Mouse (Mus musculus) CH12.LX (cell line): ENCODE results near the gene Apobr. TPM values are rescaled to one million over a fixed set of nuclear protein-coding genes. Genes with fewer than 3 reads are reported as not detected.

Source experiments
- DNase-seq: peaks from one replicate; pipeline ENCODE4 v3.0.0-alpha.2; 2013; ENCODE audit errors: extremely low read depth
- H3K27ac ChIP-seq: 2 replicates; pipeline ENCODE4 v1.5.1; 2012; ENCODE audit warnings: low read depth, mild to moderate bottlenecking, control low read depth, moderate library complexity; ENCODE audit not compliant: insufficient read depth
- H3K27me3 ChIP-seq: replicated peaks from 2 replicates; pipeline ENCODE3; 2012; ENCODE audit warnings: inconsistent platforms
- H3K36me3 ChIP-seq, 2 experiments: replicated peaks in 1 of 2; 2 replicates each; pipeline versions ENCODE3 to v1.6.1; 2012; ENCODE audit warnings: inconsistent platforms in 1 of 2, low read length in 1 of 2, mild to moderate bottlenecking in 1 of 2, mixed read lengths in 1 of 2, moderate library complexity in 1 of 2; ENCODE audit not compliant: control insufficient read depth in 1 of 2, insufficient read depth in 1 of 2
- H3K4me1 ChIP-seq, 2 experiments: 2 replicates each; pipeline ENCODE4 v1.6.1; 2012; ENCODE audit warnings: inconsistent platforms in 1 of 2, moderate library complexity in 1 of 2; ENCODE audit not compliant: insufficient read depth in 2 of 2, control insufficient read depth in 1 of 2
- H3K4me2 ChIP-seq: 2 replicates; pipeline ENCODE4 v1.6.1; 2012; ENCODE audit warnings: low read depth, mild to moderate bottlenecking, control low read depth; ENCODE audit not compliant: poor library complexity, insufficient read depth, severe bottlenecking
- H3K4me3 ChIP-seq, 3 experiments: fragments of 150-350 bp in 1 of 3; sonication (generic) in 1 of 3; replicated peaks in 1 of 3; 2 replicates each; pipeline versions ENCODE3 to v1.5.1; 2011 to 2012; ENCODE audit warnings: low read depth in 2 of 3, low read length in 2 of 3, mild to moderate bottlenecking in 2 of 3, moderate library complexity in 2 of 3, control low read depth in 1 of 3, improper control_type of control experiment in 1 of 3, inconsistent platforms in 1 of 3, mixed read lengths in 1 of 3; ENCODE audit not compliant: poor library complexity in 1 of 3
- H3K79me2 ChIP-seq: replicated peaks from 2 replicates; pipeline ENCODE4 v1.6.1; 2012; ENCODE audit warnings: mild to moderate bottlenecking, moderate library complexity; ENCODE audit not compliant: control insufficient read depth, poor library complexity, insufficient read depth, severe bottlenecking; ENCODE audit errors: extremely low read depth
- H3K9ac ChIP-seq: 2 replicates; pipeline ENCODE4 v1.6.1; 2012; ENCODE audit warnings: low read depth, mild to moderate bottlenecking, control low read depth, moderate library complexity; ENCODE audit not compliant: insufficient read depth
- H3K9me3 ChIP-seq: replicated peaks from 2 replicates; pipeline ENCODE3; 2012; ENCODE audit warnings: low read length, inconsistent platforms, mixed read lengths
- BHLHE40 ChIP-seq: IDR thresholded peaks from 2 replicates; pipeline ENCODE4 v1.6.1; 2011; ENCODE audit warnings: mild to moderate bottlenecking, low read depth, low read length, improper control_type of control experiment
- CHD1 ChIP-seq: IDR thresholded peaks from 2 replicates; pipeline ENCODE4 v1.6.1; 2012; ENCODE audit warnings: low read depth, low read length, improper control_type of control experiment, inconsistent platforms
- CHD2 ChIP-seq: IDR thresholded peaks from 2 replicates; pipeline ENCODE4 v1.6.1; 2011; ENCODE audit warnings: low read length, improper control_type of control experiment
- CTCF ChIP-seq, 2 experiments: IDR thresholded peaks in 1 of 2; conservative IDR thresholded peaks in 1 of 2; 2 replicates each; pipeline ENCODE4 v1.5.1; 2011 to 2012; ENCODE audit warnings: low read depth in 2 of 2, low read length in 2 of 2, improper control_type of control experiment in 1 of 2, inconsistent platforms in 1 of 2, mild to moderate bottlenecking in 1 of 2, moderate library complexity in 1 of 2
- ELF1 ChIP-seq: IDR thresholded peaks from 2 replicates; pipeline ENCODE4 v1.6.1; 2014; ENCODE audit warnings: low read depth, mild to moderate bottlenecking, inconsistent platforms, low read length, improper control_type of control experiment
- EP300 ChIP-seq: IDR thresholded peaks from 2 replicates; pipeline ENCODE4 v1.6.1; 2011; ENCODE audit warnings: low read length, improper control_type of control experiment
- ETS1 ChIP-seq: conservative IDR thresholded peaks from 2 replicates; pipeline ENCODE4 v1.6.1; 2012; ENCODE audit warnings: low read depth, mild to moderate bottlenecking, inconsistent platforms, low read length, improper control_type of control experiment, moderate library complexity
- GABPA ChIP-seq: IDR thresholded peaks from 2 replicates; pipeline ENCODE4 v1.6.1; 2012; ENCODE audit warnings: low read depth, low read length, improper control_type of control experiment, inconsistent platforms; ENCODE audit not compliant: insufficient replicate concordance
- HCFC1 ChIP-seq: IDR thresholded peaks from 2 replicates; pipeline ENCODE4 v1.6.1; 2012; ENCODE audit warnings: low read depth, mild to moderate bottlenecking, inconsistent platforms, low read length, improper control_type of control experiment
- IRF4 ChIP-seq: IDR thresholded peaks from 2 replicates; pipeline ENCODE4 v1.6.1; 2014; ENCODE audit warnings: low read depth, mild to moderate bottlenecking, inconsistent platforms, low read length, improper control_type of control experiment
- JUN ChIP-seq: IDR thresholded peaks from 2 replicates; pipeline ENCODE4 v1.6.1; 2011; ENCODE audit warnings: low read depth, mild to moderate bottlenecking, low read length, improper control_type of control experiment, moderate library complexity; ENCODE audit not compliant: insufficient read depth
- JUND ChIP-seq: conservative IDR thresholded peaks from 2 replicates; pipeline ENCODE4 v1.6.1; 2011; ENCODE audit warnings: low read depth, low read length, improper control_type of control experiment
- KAT2A ChIP-seq: IDR thresholded peaks from 2 replicates; pipeline ENCODE4 v1.6.1; 2012; ENCODE audit warnings: low read length, improper control_type of control experiment, inconsistent platforms; ENCODE audit not compliant: insufficient replicate concordance
- MAFK ChIP-seq: IDR thresholded peaks from 2 replicates; pipeline ENCODE4 v1.6.1; 2011; ENCODE audit warnings: low read length, improper control_type of control experiment; ENCODE audit not compliant: insufficient replicate concordance
- MAX ChIP-seq: IDR thresholded peaks from 2 replicates; pipeline ENCODE4 v1.6.1; 2011; ENCODE audit warnings: low read length, improper control_type of control experiment
- MAZ ChIP-seq: IDR thresholded peaks from 2 replicates; pipeline ENCODE4 v1.6.1; 2012; ENCODE audit warnings: low read depth, mild to moderate bottlenecking, inconsistent platforms, low read length, improper control_type of control experiment, moderate library complexity
- MEF2A ChIP-seq: IDR thresholded peaks from 2 replicates; pipeline ENCODE4 v1.6.1; 2014; ENCODE audit warnings: low read depth, mild to moderate bottlenecking, inconsistent platforms, low read length, improper control_type of control experiment, borderline replicate concordance
- MXI1 ChIP-seq: IDR thresholded peaks from 2 replicates; pipeline ENCODE4 v1.6.1; 2011; ENCODE audit warnings: mild to moderate bottlenecking, low read depth, low read length, improper control_type of control experiment
- MYC ChIP-seq: IDR thresholded peaks from 2 replicates; pipeline ENCODE4 v1.6.1; 2011; ENCODE audit warnings: low read depth, mild to moderate bottlenecking, improper control_type of control experiment, low read length
- NELFE ChIP-seq: IDR thresholded peaks from 2 replicates; pipeline ENCODE4 v1.6.1; 2011; ENCODE audit warnings: low read depth, low read length, improper control_type of control experiment
- PAX5 ChIP-seq: IDR thresholded peaks from 2 replicates; pipeline ENCODE4 v1.6.1; 2012; ENCODE audit warnings: low read length, inconsistent platforms, mixed read lengths
- POLR2A ChIP-seq: IDR thresholded peaks from 2 replicates; pipeline ENCODE4 v1.6.1; 2011; ENCODE audit warnings: low read depth, mild to moderate bottlenecking, improper control_type of control experiment, low read length
- POLR2AphosphoS2 ChIP-seq: IDR thresholded peaks from 2 replicates; pipeline ENCODE4 v1.6.1; 2011; ENCODE audit warnings: low read depth, low read length, improper control_type of control experiment
- RAD21 ChIP-seq: IDR thresholded peaks from 2 replicates; pipeline ENCODE4 v1.6.1; 2011; ENCODE audit warnings: low read depth, mild to moderate bottlenecking, low read length, improper control_type of control experiment, moderate library complexity
- RCOR1 ChIP-seq: conservative IDR thresholded peaks from 2 replicates; pipeline ENCODE4 v1.6.1; 2012; ENCODE audit warnings: low read depth, mild to moderate bottlenecking, inconsistent platforms, low read length, improper control_type of control experiment
- SIN3A ChIP-seq: IDR thresholded peaks from 2 replicates; pipeline ENCODE4 v1.6.1; 2012; ENCODE audit warnings: low read length, improper control_type of control experiment, inconsistent platforms
- SMC3 ChIP-seq: IDR thresholded peaks from 2 replicates; pipeline ENCODE4 v1.6.1; 2011; ENCODE audit warnings: low read depth, low read length, improper control_type of control experiment
- TCF12 ChIP-seq: IDR thresholded peaks from 2 replicates; pipeline ENCODE4 v1.6.1; 2014; ENCODE audit warnings: low read depth, mild to moderate bottlenecking, inconsistent platforms, low read length, improper control_type of control experiment
- UBTF ChIP-seq: IDR thresholded peaks from 2 replicates; pipeline ENCODE4 v1.6.1; 2012; ENCODE audit warnings: low read depth, mild to moderate bottlenecking, inconsistent platforms, low read length, improper control_type of control experiment, moderate library complexity
- USF1 ChIP-seq: IDR thresholded peaks from 2 replicates; pipeline ENCODE4 v1.6.1; 2014; ENCODE audit warnings: low read depth, mild to moderate bottlenecking, inconsistent platforms, low read length, improper control_type of control experiment
- ZC3H11A ChIP-seq: IDR thresholded peaks from 2 replicates; pipeline ENCODE4 v1.6.1; 2012; ENCODE audit warnings: low read depth, mild to moderate bottlenecking, inconsistent platforms, low read length, improper control_type of control experiment
- ZKSCAN1 ChIP-seq: IDR thresholded peaks from 2 replicates; pipeline ENCODE4 v1.6.1; 2012; ENCODE audit warnings: low read depth, inconsistent platforms, low read length, improper control_type of control experiment, borderline replicate concordance
- ZMIZ1 ChIP-seq: IDR thresholded peaks from 2 replicates; pipeline ENCODE4 v1.6.1; 2012; ENCODE audit warnings: low read depth, mild to moderate bottlenecking, inconsistent platforms, low read length, improper control_type of control experiment
- ZNF384 ChIP-seq: IDR thresholded peaks from 2 replicates; pipeline ENCODE4 v1.6.1; 2012; ENCODE audit warnings: low read depth, low read length, improper control_type of control experiment, inconsistent platforms
- dilution Hi-C: fragments of 300-500 bp; cut with MboI; formaldehyde crosslinking; loops from 2 replicates; pipeline ENCODE4 v1.14.3; 2020; ENCODE audit warnings: low sequenced_read_pairs; ENCODE audit not compliant: extremely low pct_unique_long_range_greater_than_20kb, extremely low pct_ligation_motif_present
- in situ Hi-C: fragments of 300-500 bp; cut with MboI; formaldehyde crosslinking; loops from 3 replicates; pipeline ENCODE4 v1.14.3; 2019; ENCODE audit warnings: low sequenced_read_pairs, low pct_ligation_motif_present, low pct_unique_long_range_greater_than_20kb, mixed read lengths
- polyA plus RNA-seq: library from polyadenylated mRNA; unstranded; fragments of >175 nt; gene quantifications from 2 replicates; pipeline ENCODE4 v1.2.1, GENCODE M21; 2012; ENCODE audit warnings: low read depth; ENCODE audit not compliant: insufficient read length
- total RNA-seq, 2 experiments: library from RNA; depleted of rRNA; stranded (reverse); fragments of 300-350 nt in 1 of 2; fragments of >200 nt in 1 of 2; gene quantifications; 2 replicates each; pipeline ENCODE4 v1.2.3; 2012 to 2014

Apobr gene
- total and polyA plus RNA-seq, 3 experiments = 1.5 to 9.7 (median 1.8) TPM

DNA sequence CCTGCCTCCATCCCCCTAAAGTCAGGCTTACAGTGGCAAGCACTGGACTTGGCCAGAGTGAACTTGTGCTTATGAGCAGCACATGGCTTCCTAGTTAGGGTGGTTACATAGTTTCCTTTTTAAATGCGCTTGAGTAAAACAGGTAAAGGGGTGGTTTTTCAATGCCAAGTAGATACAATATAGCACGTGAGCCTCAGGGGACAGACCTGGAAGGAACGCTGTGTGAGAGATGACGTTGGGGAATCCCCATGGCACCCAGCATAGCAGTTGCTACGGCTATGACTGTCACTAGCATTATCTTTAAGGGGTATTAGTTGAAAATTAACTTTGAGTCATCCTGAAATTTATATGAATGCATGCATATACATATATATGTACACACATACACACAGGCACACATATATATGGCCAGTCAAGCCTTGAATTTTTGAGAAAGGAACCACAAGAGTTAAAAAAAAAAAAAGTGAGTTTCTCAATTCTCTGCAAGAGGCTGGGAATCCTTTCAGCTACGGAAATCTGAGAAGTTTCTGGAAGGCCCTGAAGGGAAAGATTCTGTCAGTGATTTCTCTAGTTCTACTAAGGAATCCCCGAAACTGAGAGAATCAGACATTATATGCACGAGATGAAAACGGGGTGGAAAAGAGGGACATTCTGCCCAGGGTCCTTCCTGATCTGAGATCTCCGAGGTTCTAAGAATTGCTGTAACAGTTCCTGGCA lies 35.0 kb downstream of the Apobr start:
- no peak overlapping the region for H3K9ac ChIP-seq
- peak overlapping the region; percentile 40; the same call in 1 of the 2 replicates for H3K4me2 ChIP-seq
- TF ChIP-seq CHD1 = no peak
- TF ChIP-seq SMC3 = no peak
- TF ChIP-seq CTCF (conservative IDR thresholded peaks at IDR 0.05 in 1 of 2, IDR thresholded peaks at IDR 0.05 in 1 of 2; ENCODE audit: low read depth in 2 of 2, low read length in 2 of 2) = no peak
- TF ChIP-seq JUN = peak; percentile 78
- peak; percentile 78 for TF ChIP-seq MAFK
- no peak for TF ChIP-seq GABPA
- peak; percentile 95 for TF ChIP-seq IRF4
- TF ChIP-seq MYC = peak; percentile 91
- TF ChIP-seq ZMIZ1 = no peak
- 0 out of 2 replicates have a peak, but pooled peaks have one; percentile 60 for TF ChIP-seq KAT2A
- no peak for TF ChIP-seq POLR2A
- TF ChIP-seq PAX5 = no peak
- TF ChIP-seq SIN3A = peak; percentile 53; the same call in 1 of the 2 replicates
- peak; percentile 93 for TF ChIP-seq MEF2A
- no peak for TF ChIP-seq ZC3H11A
- TF ChIP-seq UBTF = no peak
- TF ChIP-seq ELF1 = no peak
- TF ChIP-seq HCFC1 = peak; percentile 41
- no peak for TF ChIP-seq ZKSCAN1
- TF ChIP-seq BHLHE40 = peak; percentile 100
- TF ChIP-seq RAD21 = no peak
- TF ChIP-seq TCF12 = peak; percentile 72
- peak; percentile 87 for TF ChIP-seq EP300
- peak; percentile 7; the same call in 1 of the 2 replicates for TF ChIP-seq USF1
- peak; percentile 80 for TF ChIP-seq CHD2
- TF ChIP-seq MAX = peak; percentile 93
- TF ChIP-seq RCOR1 = peak; percentile 95
- TF ChIP-seq ETS1 = peak; percentile 95
- TF ChIP-seq MXI1 = peak; percentile 78; the same call in 1 of the 2 replicates
- TF ChIP-seq ZNF384 = no peak
- 0 out of 2 replicates have a peak, but pooled peaks have one; percentile 66 for TF ChIP-seq MAZ
- TF ChIP-seq NELFE = no peak
- peak; percentile 90 for TF ChIP-seq JUND
- no peak for TF ChIP-seq POLR2AphosphoS2
- H3K4me3 ChIP-seq = no peak overlapping the region
- no peaks in the 10 kb centered on the region for H3K27me3 ChIP-seq
- H3K36me3 ChIP-seq = peaks cover 0 to 20% of the 10 kb centered on the region in 2 experiments
- H3K9me3 ChIP-seq = no peaks in the 10 kb centered on the region
- dilution Hi-C loops = no loop called here
- H3K27ac ChIP-seq = no peak overlapping the region
- H3K79me2 ChIP-seq = no peaks in the 10 kb centered on the region
- peaks cover 4 to 28% of the 10 kb centered on the region in 2 experiments for H3K4me1 ChIP-seq
- peak; percentile 85 for DNase-seq
- in situ Hi-C loops = loop anchor here (5.0 kb wide), 1 partner anchor 37 kb away; the partner anchor contains the start of gene Apobr
